Mouse (Mus musculus): Measurements from ENCODE around the gene Pex26. TPM values are rescaled to one million over a fixed set of nuclear protein-coding genes. Genes with fewer than 3 reads are reported as not detected.

Pex26 gene
- total RNA-seq (2014; fragmentation: Nextera tagmentation) (14.0 and 16.9 TPM in 2 replicates), total RNA-seq (2017) (13.8 and 15.7 TPM in 2 replicates), polyA plus RNA-seq (2012) (7.2 and 8.6 TPM in 2 replicates)

GRCm38 (mm10) chr6:121183414-121184173 lies at the start of gene Pex26:
Gene Pex26 (plus strand): TSS chr6:121183667.
- ATAC-seq (ENCODE audit: extremely low read depth, insufficient number of reproducible peaks, low FRiP score, poor library complexity, severe bottlenecking) (peak; percentile 88), DNase-seq (ENCODE audit: low spot score) (peak; percentile 94)
- TF ChIP-seq GATA1 (IDR thresholded peaks at IDR 0.05; ENCODE audit: borderline replicate concordance, low read length) (no peak), CTCF (IDR thresholded peaks at IDR 0.05; ENCODE audit: low read depth, low read length) (no peak), TAL1 (conservative IDR thresholded peaks at IDR 0.05; ENCODE audit: low read depth, low read length) (no peak), POLR2AphosphoS5 (IDR thresholded peaks at IDR 0.05; ENCODE audit: insufficient replicate concordance, low read depth, low read length) (no peak), GATA2 (IDR thresholded peaks at IDR 0.05; ENCODE audit: borderline replicate concordance, low read depth, low read length) (no peak)
- no peaks in the 10 kb centered on the region for H3K9me3 ChIP-seq (replicated peaks)
- H3K4me3 ChIP-seq (ENCODE audit: low read depth, low read length) = peak within 1 kb of the TSS; percentile 84
- peaks cover 33% of the 10 kb centered on the region for H3K36me3 ChIP-seq (replicated peaks)
- peaks cover 42% of the 10 kb centered on the region for H3K4me1 ChIP-seq (ENCODE audit: insufficient read depth, low read depth, low read length)
- H3K27me3 ChIP-seq (ENCODE audit: insufficient read depth, low read length) = peaks cover 5% of the 10 kb centered on the region

- no peaks in the 10 kb centered on the region for H3K9me3 ChIP-seq (replicated peaks)
- DNase-seq (ENCODE audit: low spot score) (no peak), ATAC-seq (ENCODE audit: extremely low read depth, insufficient number of reproducible peaks, low FRiP score, poor library complexity, severe bottlenecking) (no peak)
- TF ChIP-seq CTCF (IDR thresholded peaks at IDR 0.05; ENCODE audit: low read depth, low read length) (no peak), POLR2AphosphoS5 (IDR thresholded peaks at IDR 0.05; ENCODE audit: insufficient replicate concordance, low read depth, low read length) (no peak)
- H3K27me3 ChIP-seq (ENCODE audit: insufficient read depth, low read length) = peaks cover 54% of the 10 kb centered on the region
- peaks cover 32% of the 10 kb centered on the region for H3K4me1 ChIP-seq (ENCODE audit: insufficient read depth, low read depth, low read length)
- no peak overlapping the region for H3K4me3 ChIP-seq (ENCODE audit: low read depth, low read length)
- H3K36me3 ChIP-seq (replicated peaks) = no peaks in the 10 kb centered on the region
Observed at GRCm38 (mm10) chr6:121134249-121134648, 49.2 kb upstream of the Pex26 start.

- ATAC-seq (ENCODE audit: extremely low read depth, insufficient number of reproducible peaks, low FRiP score, poor library complexity, severe bottlenecking) (no peak), DNase-seq (ENCODE audit: low spot score) (no peak)
- Histone ChIP-seq H3K36me3 (replicated peaks) (no peaks in the 10 kb centered on the region), H3K4me1 (ENCODE audit: insufficient read depth, low read depth, low read length) (peaks cover 26% of the 10 kb centered on the region), H3K27me3 (ENCODE audit: insufficient read depth, low read length) (peaks cover 59% of the 10 kb centered on the region), H3K4me3 (ENCODE audit: low read depth, low read length) (no peak overlapping the region), H3K9me3 (replicated peaks) (no peaks in the 10 kb centered on the region)
- TF ChIP-seq GATA1 (IDR thresholded peaks at IDR 0.05; ENCODE audit: borderline replicate concordance, low read length) (no peak), TAL1 (conservative IDR thresholded peaks at IDR 0.05; ENCODE audit: low read depth, low read length) (no peak), POLR2AphosphoS5 (IDR thresholded peaks at IDR 0.05; ENCODE audit: insufficient replicate concordance, low read depth, low read length) (no peak), CTCF (IDR thresholded peaks at IDR 0.05; ENCODE audit: low read depth, low read length) (no peak), GATA2 (IDR thresholded peaks at IDR 0.05; ENCODE audit: borderline replicate concordance, low read depth, low read length) (no peak)
Observed at GRCm38 (mm10) chr6:121134884-121135283, 48.6 kb upstream of the Pex26 start.

- Histone ChIP-seq H3K27me3 (ENCODE audit: insufficient read depth, low read length) (peaks cover 60% of the 10 kb centered on the region), H3K9me3 (replicated peaks) (no peaks in the 10 kb centered on the region), H3K36me3 (replicated peaks) (no peaks in the 10 kb centered on the region), H3K4me3 (ENCODE audit: low read depth, low read length) (no peak overlapping the region), H3K4me1 (ENCODE audit: insufficient read depth, low read depth, low read length) (peaks cover 14% of the 10 kb centered on the region)
- DNase-seq (ENCODE audit: low spot score) (no peak), ATAC-seq (ENCODE audit: extremely low read depth, insufficient number of reproducible peaks, low FRiP score, poor library complexity, severe bottlenecking) (no peak)
- TF ChIP-seq TAL1 (conservative IDR thresholded peaks at IDR 0.05; ENCODE audit: low read depth, low read length) (no peak), CTCF (IDR thresholded peaks at IDR 0.05; ENCODE audit: low read depth, low read length) (no peak), POLR2AphosphoS5 (IDR thresholded peaks at IDR 0.05; ENCODE audit: insufficient replicate concordance, low read depth, low read length) (no peak), GATA1 (IDR thresholded peaks at IDR 0.05; ENCODE audit: borderline replicate concordance, low read length) (no peak), GATA2 (IDR thresholded peaks at IDR 0.05; ENCODE audit: borderline replicate concordance, low read depth, low read length) (no peak)
Observed at GRCm38 (mm10) chr6:121137222-121137621, 46.2 kb upstream of the Pex26 start.

- Histone ChIP-seq H3K9me3 (replicated peaks) (no peaks in the 10 kb centered on the region), H3K4me3 (ENCODE audit: low read depth, low read length) (no peak overlapping the region), H3K36me3 (replicated peaks) (no peaks in the 10 kb centered on the region), H3K4me1 (ENCODE audit: insufficient read depth, low read depth, low read length) (peaks cover 14% of the 10 kb centered on the region), H3K27me3 (ENCODE audit: insufficient read depth, low read length) (peaks cover 58% of the 10 kb centered on the region)
- ATAC-seq (ENCODE audit: extremely low read depth, insufficient number of reproducible peaks, low FRiP score, poor library complexity, severe bottlenecking) = no peak
- no peak for DNase-seq (ENCODE audit: low spot score)
- TF ChIP-seq TAL1 (conservative IDR thresholded peaks at IDR 0.05; ENCODE audit: low read depth, low read length) (no peak), GATA1 (IDR thresholded peaks at IDR 0.05; ENCODE audit: borderline replicate concordance, low read length) (no peak), POLR2AphosphoS5 (IDR thresholded peaks at IDR 0.05; ENCODE audit: insufficient replicate concordance, low read depth, low read length) (no peak), GATA2 (IDR thresholded peaks at IDR 0.05; ENCODE audit: borderline replicate concordance, low read depth, low read length) (no peak), CTCF (IDR thresholded peaks at IDR 0.05; ENCODE audit: low read depth, low read length) (no peak)
Observed at GRCm38 (mm10) chr6:121138338-121139040, 45.0 kb upstream of the Pex26 start.

- H3K27me3 ChIP-seq (ENCODE audit: insufficient read depth, low read length) = peaks cover 59% of the 10 kb centered on the region
- H3K9me3 ChIP-seq (replicated peaks) = no peaks in the 10 kb centered on the region
- TF ChIP-seq TAL1 (conservative IDR thresholded peaks at IDR 0.05; ENCODE audit: low read depth, low read length) = no peak
- no peak for TF ChIP-seq CTCF (IDR thresholded peaks at IDR 0.05; ENCODE audit: low read depth, low read length)
- TF ChIP-seq GATA1 (IDR thresholded peaks at IDR 0.05; ENCODE audit: borderline replicate concordance, low read length) = no peak
- no peak for TF ChIP-seq POLR2AphosphoS5 (IDR thresholded peaks at IDR 0.05; ENCODE audit: insufficient replicate concordance, low read depth, low read length)
- no peak for TF ChIP-seq GATA2 (IDR thresholded peaks at IDR 0.05; ENCODE audit: borderline replicate concordance, low read depth, low read length)
- H3K36me3 ChIP-seq (replicated peaks) = no peaks in the 10 kb centered on the region
- H3K4me1 ChIP-seq (ENCODE audit: insufficient read depth, low read depth, low read length) = peaks cover 15% of the 10 kb centered on the region
- ATAC-seq (ENCODE audit: extremely low read depth, insufficient number of reproducible peaks, low FRiP score, poor library complexity, severe bottlenecking) = no peak
- no peak for DNase-seq (ENCODE audit: low spot score)
- no peak overlapping the region for H3K4me3 ChIP-seq (ENCODE audit: low read depth, low read length)
Observed at GRCm38 (mm10) chr6:121139271-121139670, 44.2 kb upstream of the Pex26 start.

Data from G1E (cell line).